Mouse (Mus musculus) cortical plate, adult 2 months (tissue): ENCODE results near the gene B830017H08Rik.

Experiments used
- CTCF ChIP-seq: fragments of 200-500 bp; IDR thresholded peaks from 2 replicates; pipeline ENCODE4 v1.5.1; 2011; ENCODE audit warnings: mild to moderate bottlenecking, control low read depth, low read length; ENCODE audit not compliant: insufficient read depth; ENCODE audit errors: extremely low read depth
- POLR2A ChIP-seq: fragments of 200-500 bp; IDR thresholded peaks from 2 replicates; pipeline ENCODE4 v1.6.1; 2011; ENCODE audit warnings: mild to moderate bottlenecking, low read length, control low read depth; ENCODE audit not compliant: insufficient read depth; ENCODE audit errors: extremely low read depth

- TF ChIP-seq POLR2A (no peak), CTCF (no peak)
These were observed 23.2 kb upstream of the B830017H08Rik start for GRCm38 (mm10) chr16:17809711-17810110.
